Mouse (Mus musculus): ENCODE measurements around the gene AI481877. TPM values are rescaled to one million over a fixed set of nuclear protein-coding genes. Genes with fewer than 3 reads are reported as not detected.

The AI481877 gene
- total and polyA plus RNA-seq, 3 experiments, result 0.01 TPM; not detected in 2

GRCm38 (mm10) chr4:59167251-59167847 is 28.6 kb upstream of the AI481877 start:
- H3K79me2 ChIP-seq (ENCODE audit: control insufficient read depth, insufficient read depth, low read length, poor library complexity), result no peaks in the 10 kb centered on the region
- H3K4me1 ChIP-seq (ENCODE audit: control insufficient read depth in 1 of 2, insufficient read depth in 2 of 2, low read length in 2 of 2), result peaks cover 2 to 8% of the 10 kb centered on the region in 2 experiments
- H3K36me3 ChIP-seq (ENCODE audit: control insufficient read depth in 1 of 2, insufficient read depth in 2 of 2, low read length in 2 of 2), result peaks cover 0 to 5% of the 10 kb centered on the region in 2 experiments; a peak in 2 of 4 replicates
- H3K27me3 ChIP-seq (ENCODE audit: control insufficient read depth in 1 of 2, insufficient read depth in 2 of 2, low read length in 2 of 2), result no peaks in the 10 kb centered on the region
- no peak overlapping the region for H3K27ac ChIP-seq (ENCODE audit: control insufficient read depth, low read depth, low read length)
- H3K9me3 ChIP-seq (replicated peaks; ENCODE audit: insufficient read depth, low read length), result no peaks in the 10 kb centered on the region
- no peak overlapping the region for H3K4me3 ChIP-seq (ENCODE audit: control insufficient read depth in 1 of 2, insufficient read depth in 1 of 2, low read depth in 2 of 2, low read length in 2 of 2)
- DNase-seq (ENCODE audit: low read depth, low spot score), result no peak
- TF ChIP-seq POLR2A (IDR thresholded peaks at IDR 0.05; ENCODE audit: control insufficient read depth in 1 of 2, insufficient read depth in 1 of 2, low read depth in 1 of 2, low read length in 2 of 2, poor library complexity in 1 of 2) (no peak), NRF1 (IDR thresholded peaks at IDR 0.05; ENCODE audit: insufficient read depth, low read depth, low read length, poor library complexity, severe bottlenecking) (no peak), ZNF384 (IDR thresholded peaks at IDR 0.05; ENCODE audit: low read depth, low read length) (no peak), ZMIZ1 (IDR thresholded peaks at IDR 0.05; ENCODE audit: low read depth, low read length) (no peak), ZKSCAN1 (IDR thresholded peaks at IDR 0.05; ENCODE audit: low read depth, low read length) (no peak), GATA1 (IDR thresholded peaks at IDR 0.05; ENCODE audit: low read depth, low read length) (no peak), GABPA (IDR thresholded peaks at IDR 0.05; ENCODE audit: low read depth, low read length) (no peak), CTCF (IDR thresholded peaks at IDR 0.05 in 2 of 3, conservative IDR thresholded peaks at IDR 0.05 in 1 of 3; ENCODE audit: control insufficient read depth in 1 of 3, insufficient read depth in 1 of 3, low read depth in 2 of 3, low read length in 3 of 3, poor library complexity in 1 of 3, severe bottlenecking in 1 of 3) (no peak)
- no peak overlapping the region for H3K9ac ChIP-seq (ENCODE audit: control insufficient read depth, low read depth, low read length, poor library complexity, severe bottlenecking)

GRCm38 (mm10) chr4:59164034-59164433 is 25.3 kb upstream of the AI481877 start:
- no peak overlapping the region for H3K9ac ChIP-seq (ENCODE audit: control insufficient read depth, low read depth, low read length, poor library complexity, severe bottlenecking)
- TF ChIP-seq MXI1 (IDR thresholded peaks at IDR 0.05; ENCODE audit: low read depth, low read length) (no peak), JUND (IDR thresholded peaks at IDR 0.05; ENCODE audit: low read depth, low read length) (no peak), USF1 (IDR thresholded peaks at IDR 0.05; ENCODE audit: low read depth, low read length) (0 out of 2 replicates have a peak, but pooled peaks have one; percentile 38)
- no peaks in the 10 kb centered on the region for H3K79me2 ChIP-seq (ENCODE audit: control insufficient read depth, insufficient read depth, low read length, poor library complexity)
- H3K4me3 ChIP-seq (ENCODE audit: control insufficient read depth in 1 of 2, insufficient read depth in 1 of 2, low read depth in 2 of 2, low read length in 2 of 2), result no peak overlapping the region
- DNase-seq (ENCODE audit: low read depth, low spot score), result no peak
- H3K4me1 ChIP-seq (ENCODE audit: control insufficient read depth in 1 of 2, insufficient read depth in 2 of 2, low read length in 2 of 2), result peaks cover 10 to 25% of the 10 kb centered on the region in 2 experiments
- no peaks in the 10 kb centered on the region for H3K27me3 ChIP-seq (ENCODE audit: control insufficient read depth in 1 of 2, insufficient read depth in 2 of 2, low read length in 2 of 2)
- peaks cover 0 to 23% of the 10 kb centered on the region in 2 experiments; a peak in 2 of 4 replicates for H3K36me3 ChIP-seq (ENCODE audit: control insufficient read depth in 1 of 2, insufficient read depth in 2 of 2, low read length in 2 of 2)
- H3K27ac ChIP-seq (ENCODE audit: control insufficient read depth, low read depth, low read length), result no peak overlapping the region
- no peaks in the 10 kb centered on the region for H3K9me3 ChIP-seq (replicated peaks; ENCODE audit: insufficient read depth, low read length)

- peaks cover 0 to 42% of the 10 kb centered on the region in 2 experiments; a peak in 2 of 4 replicates for H3K36me3 ChIP-seq (ENCODE audit: control insufficient read depth in 1 of 2, insufficient read depth in 2 of 2, low read length in 2 of 2)
- no peak for DNase-seq (ENCODE audit: low read depth, low spot score)
- no peaks in the 10 kb centered on the region for H3K9me3 ChIP-seq (replicated peaks; ENCODE audit: insufficient read depth, low read length)
- no peak overlapping the region for H3K27ac ChIP-seq (ENCODE audit: control insufficient read depth, low read depth, low read length)
- H3K79me2 ChIP-seq (ENCODE audit: control insufficient read depth, insufficient read depth, low read length, poor library complexity), result no peaks in the 10 kb centered on the region
- H3K27me3 ChIP-seq (ENCODE audit: control insufficient read depth in 1 of 2, insufficient read depth in 2 of 2, low read length in 2 of 2), result no peaks in the 10 kb centered on the region
- H3K4me3 ChIP-seq (ENCODE audit: control insufficient read depth in 1 of 2, insufficient read depth in 1 of 2, low read depth in 2 of 2, low read length in 2 of 2), result no peak overlapping the region
- peaks cover 13 to 50% of the 10 kb centered on the region in 2 experiments for H3K4me1 ChIP-seq (ENCODE audit: control insufficient read depth in 1 of 2, insufficient read depth in 2 of 2, low read length in 2 of 2)
- no peak overlapping the region for H3K9ac ChIP-seq (ENCODE audit: control insufficient read depth, low read depth, low read length, poor library complexity, severe bottlenecking)
- no peak for TF ChIP-seq MXI1 (IDR thresholded peaks at IDR 0.05; ENCODE audit: low read depth, low read length)
- TF ChIP-seq E2F4 (IDR thresholded peaks at IDR 0.05; ENCODE audit: borderline replicate concordance, low read depth, low read length), result no peak
- TF ChIP-seq RCOR1 (IDR thresholded peaks at IDR 0.05; ENCODE audit: low read depth, low read length), result no peak
- no peak for TF ChIP-seq CHD2 (IDR thresholded peaks at IDR 0.05; ENCODE audit: low read length)
- no peak for TF ChIP-seq HCFC1 (IDR thresholded peaks at IDR 0.05; ENCODE audit: low read depth, low read length)
- TF ChIP-seq MAFK (IDR thresholded peaks at IDR 0.05; ENCODE audit: borderline replicate concordance, low read depth, low read length), result no peak
- TF ChIP-seq MYB (IDR thresholded peaks at IDR 0.05; ENCODE audit: low read depth, low read length), result no peak
- no peak for TF ChIP-seq NELFE (IDR thresholded peaks at IDR 0.05; ENCODE audit: low read depth, low read length)
- no peak for TF ChIP-seq TCF12 (IDR thresholded peaks at IDR 0.05; ENCODE audit: low read depth, low read length)
- TF ChIP-seq ETS1 (IDR thresholded peaks at IDR 0.05; ENCODE audit: low read depth, low read length), result no peak
- no peak for TF ChIP-seq MAX (IDR thresholded peaks at IDR 0.05; ENCODE audit: low read length)
- TF ChIP-seq RAD21 (IDR thresholded peaks at IDR 0.05; ENCODE audit: low read depth, low read length), result no peak
- TF ChIP-seq USF2 (IDR thresholded peaks at IDR 0.05; ENCODE audit: borderline replicate concordance in 1 of 2, insufficient read depth in 1 of 2, low read depth in 1 of 2, low read length in 2 of 2), result no peak
- TF ChIP-seq MYC (IDR thresholded peaks at IDR 0.05; ENCODE audit: low read depth, low read length), result no peak
- no peak for TF ChIP-seq ELF1 (IDR thresholded peaks at IDR 0.05; ENCODE audit: low read depth, low read length)
Observed at GRCm38 (mm10) chr4:59160959-59161670, 22.3 kb upstream of the AI481877 start.
